Mouse (Mus musculus) layer of hippocampus, adult 11-12 months (tissue): ENCODE measurements at regions not wholly inside any gene's neighbourhood (a gene's known extent, or its start where the extent isn't known, plus 50 kb on each side); places are given as distances from the start of the nearest gene placed in this dataset.
"Not testable (repeated sequence)": the region's sequence is repeated elsewhere in the genome, so short reads cannot be mapped to it uniquely, and the experiment has no call there.

Experiments
- DNase-seq: peaks from one replicate; pipeline ENCODE4 v3.0.0; 2022; ENCODE audit warnings: low spot score

DNA sequence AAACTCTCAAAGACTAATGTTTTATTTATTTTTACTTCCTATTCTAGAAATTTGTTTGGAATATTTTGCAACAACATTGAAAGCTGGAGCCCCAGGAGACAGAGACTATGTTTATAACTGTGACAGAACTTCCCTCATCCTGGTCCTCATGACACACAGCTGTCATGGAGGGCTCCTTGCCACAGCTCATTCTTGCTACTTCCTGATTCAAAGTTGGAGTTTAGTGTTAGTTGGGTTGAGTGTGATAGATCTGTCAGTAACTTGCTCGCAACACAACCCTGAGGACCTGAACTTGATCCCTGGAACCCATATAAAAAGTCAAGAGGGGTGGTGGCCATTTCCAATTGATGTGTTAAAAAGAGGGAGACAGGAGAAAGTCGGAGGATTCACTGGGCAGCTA lies 328.3 kb upstream of the Nox3 start:
- DNase-seq = no peak

DNA sequence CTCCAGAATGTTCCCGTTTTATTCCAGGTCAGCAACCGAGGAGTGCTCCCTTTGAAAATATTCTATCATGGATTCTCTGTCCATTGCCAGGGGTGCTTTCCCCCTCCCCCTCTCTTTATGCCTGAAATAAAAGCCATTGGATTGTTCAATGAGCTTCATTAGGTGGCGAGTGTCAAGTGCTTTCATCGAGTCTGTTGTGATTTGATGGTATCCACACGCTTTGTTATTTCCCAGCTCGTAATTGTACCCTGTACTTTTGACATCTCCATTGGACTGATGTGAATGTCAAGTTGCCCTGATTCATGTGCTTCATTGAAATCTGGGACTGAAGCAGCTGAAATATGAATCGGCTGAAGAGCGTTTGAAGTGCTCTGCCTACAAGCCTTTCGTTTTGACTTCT lies 333.1 kb upstream of the Nox3 start:
- no peak for DNase-seq

DNA sequence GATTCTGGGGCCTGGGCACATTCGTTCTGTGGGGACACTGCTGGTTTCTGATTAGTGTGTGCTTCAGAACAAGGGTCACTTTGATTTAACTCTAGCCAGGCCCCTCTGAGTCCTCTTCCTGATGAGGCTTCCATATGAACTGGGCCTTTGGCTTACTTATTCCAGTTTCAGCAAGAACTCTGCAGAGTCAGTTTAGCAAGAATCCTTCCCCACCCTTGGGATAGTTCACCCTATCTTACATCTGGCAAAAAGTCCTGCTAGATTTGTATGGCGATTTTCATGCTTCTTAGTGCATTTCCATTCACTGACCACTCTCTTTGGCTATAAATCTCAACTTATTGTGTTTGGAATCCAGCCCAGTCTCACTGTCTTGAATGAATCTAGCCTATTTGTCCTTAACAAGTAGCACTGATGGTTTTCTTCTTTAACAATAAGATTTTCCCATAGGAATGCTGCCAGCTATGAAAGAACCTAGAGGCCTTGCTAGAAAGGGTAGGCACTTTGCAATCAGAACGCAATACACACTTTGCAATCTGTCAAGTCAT lies 338.8 kb upstream of the Nox3 start:
- DNase-seq = no peak

DNA sequence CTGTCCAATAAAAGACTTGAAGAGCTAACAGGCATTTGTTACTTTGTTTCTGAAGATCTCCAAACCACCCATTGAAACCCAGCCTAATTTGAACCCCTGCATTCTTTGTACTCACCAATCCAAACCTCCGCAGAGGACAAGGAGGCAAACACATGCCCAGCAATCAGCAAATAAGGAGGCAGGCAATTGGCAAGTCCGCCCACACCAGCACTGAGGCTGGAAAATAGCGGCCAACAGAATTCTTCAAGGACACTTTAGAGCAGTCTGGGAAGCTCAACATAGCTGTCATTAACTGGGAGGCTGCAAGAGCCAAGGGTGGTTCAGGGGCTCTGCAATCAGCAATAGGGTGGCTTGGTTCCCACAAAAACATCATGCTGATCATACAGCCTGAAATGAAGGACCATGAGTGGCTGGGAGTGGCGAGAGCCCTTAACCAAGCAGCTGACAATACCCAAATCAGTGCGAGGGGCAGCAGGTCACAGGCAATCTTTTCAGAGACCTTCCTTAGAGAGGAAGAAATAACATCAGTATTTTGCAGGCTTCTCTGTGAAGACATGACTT lies 344.1 kb upstream of the Nox3 start:
- DNase-seq = no peak

DNA sequence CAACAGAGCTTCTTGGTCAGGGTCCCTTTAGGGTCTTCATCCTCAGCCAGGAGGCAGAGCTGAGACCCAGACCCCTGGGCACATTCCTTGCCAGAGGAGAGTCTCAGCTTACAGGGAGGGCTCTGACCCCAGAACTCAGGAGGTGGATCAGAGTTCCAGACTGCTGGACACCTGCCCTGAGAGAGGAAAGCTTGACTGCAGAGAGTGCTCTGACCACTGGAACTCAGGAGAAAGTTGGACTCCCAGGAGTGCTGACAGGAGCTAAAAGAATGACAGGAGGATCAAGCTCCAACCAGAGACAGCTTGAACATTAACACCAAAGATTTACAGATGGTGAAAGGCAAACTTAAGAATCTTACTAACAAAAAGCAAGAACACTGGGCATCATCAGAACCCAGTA lies 364.1 kb upstream of the Nox3 start:
- DNase-seq = not testable (repeated sequence)

DNA sequence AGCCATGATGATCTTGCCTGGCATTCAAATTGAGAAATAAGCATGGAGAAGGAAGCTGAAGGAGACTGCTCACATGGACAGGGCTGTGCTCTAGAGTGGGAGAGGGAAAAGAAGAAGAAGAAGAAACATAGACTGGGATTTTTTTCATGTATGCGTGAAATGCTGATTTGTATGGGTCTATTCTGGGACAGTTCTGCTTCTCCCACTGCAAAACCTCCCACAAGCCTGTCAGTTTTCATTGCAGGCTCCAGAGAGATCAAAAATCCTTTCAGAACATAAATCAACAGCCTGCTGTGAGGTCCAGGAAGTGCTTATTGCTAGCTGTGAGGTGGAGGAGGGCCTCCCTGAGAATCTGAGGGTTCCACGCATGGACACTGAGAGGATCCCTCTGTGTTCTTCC lies 377.3 kb upstream of the Nox3 start:
- no peak for DNase-seq

DNA sequence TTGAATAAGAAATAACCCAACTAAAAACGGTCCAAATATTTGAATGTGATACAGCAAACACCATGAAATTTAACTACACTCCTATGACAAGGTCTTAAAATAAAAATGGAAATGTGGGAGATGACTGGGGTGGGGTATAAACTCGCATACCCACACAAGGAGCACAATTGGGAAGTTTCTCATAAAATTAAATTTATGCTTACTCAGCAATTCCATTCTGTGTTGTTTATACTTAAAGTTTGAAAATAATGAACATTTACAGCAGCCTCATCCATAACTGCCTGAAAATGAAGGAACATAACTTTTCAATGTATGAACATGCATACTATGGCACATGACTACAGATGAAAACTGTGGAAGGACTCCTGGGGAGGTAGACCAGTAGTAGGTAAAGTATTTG lies 384.5 kb upstream of the Nox3 start:
- no peak for DNase-seq

DNA sequence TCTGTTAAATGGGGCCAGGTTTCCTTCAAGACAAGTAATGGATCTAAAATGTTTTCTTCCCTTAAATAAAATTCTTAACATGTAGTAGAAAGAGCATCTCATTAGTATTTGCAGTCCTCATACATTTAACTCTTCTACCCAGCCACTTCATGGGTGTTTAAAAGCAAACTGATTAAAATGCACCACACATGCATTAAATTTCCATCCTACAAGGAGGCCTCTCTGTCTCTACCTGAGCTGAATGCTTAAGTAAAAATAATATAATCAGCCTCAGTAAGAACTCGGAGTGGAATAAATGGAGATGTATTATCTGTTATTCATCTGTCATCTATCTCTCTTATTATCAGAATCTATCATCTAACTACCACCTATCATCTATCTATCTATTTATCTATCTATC lies 398.6 kb upstream of the Nox3 start:
- DNase-seq = no peak

DNA sequence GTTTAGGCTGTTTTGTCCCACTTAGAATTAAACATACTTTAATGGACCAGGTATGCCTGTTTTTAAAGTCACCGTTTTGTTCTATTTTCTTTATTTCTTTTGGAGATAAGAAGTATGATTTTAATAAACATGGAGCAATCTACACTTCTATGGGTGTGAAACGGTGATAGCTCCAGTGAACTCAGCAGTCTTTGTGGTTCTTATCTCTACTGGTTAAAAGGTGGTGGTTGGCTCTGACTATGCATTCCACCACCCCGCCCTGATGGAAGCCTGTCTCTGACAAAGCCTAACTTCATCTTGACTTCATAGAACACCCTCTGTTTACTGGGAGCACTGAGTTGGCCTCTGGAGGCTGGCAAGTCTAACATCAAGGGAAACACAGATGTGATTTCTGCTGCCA lies 407.3 kb upstream of the Nox3 start:
- DNase-seq = no peak

DNA sequence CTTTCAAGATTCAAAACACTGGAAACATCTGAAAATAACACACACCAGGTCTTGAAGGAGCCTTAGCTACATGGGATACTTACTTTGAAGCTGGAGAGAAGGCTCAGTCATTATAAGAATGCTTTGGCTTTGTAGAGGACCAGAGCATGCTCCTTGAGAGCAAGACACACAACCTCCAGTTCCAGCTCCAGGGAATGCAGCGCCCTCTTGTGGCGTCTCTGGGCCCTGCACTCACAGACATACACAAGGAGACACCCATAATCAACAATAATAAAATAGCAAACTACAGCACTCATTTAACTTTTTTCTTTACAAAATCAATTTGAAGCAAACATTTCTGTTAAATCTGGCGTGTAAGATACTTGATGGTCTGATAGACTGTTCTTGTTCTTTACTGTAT lies 413.2 kb upstream of the Nox3 start:
- peak; percentile 5 for DNase-seq

DNA sequence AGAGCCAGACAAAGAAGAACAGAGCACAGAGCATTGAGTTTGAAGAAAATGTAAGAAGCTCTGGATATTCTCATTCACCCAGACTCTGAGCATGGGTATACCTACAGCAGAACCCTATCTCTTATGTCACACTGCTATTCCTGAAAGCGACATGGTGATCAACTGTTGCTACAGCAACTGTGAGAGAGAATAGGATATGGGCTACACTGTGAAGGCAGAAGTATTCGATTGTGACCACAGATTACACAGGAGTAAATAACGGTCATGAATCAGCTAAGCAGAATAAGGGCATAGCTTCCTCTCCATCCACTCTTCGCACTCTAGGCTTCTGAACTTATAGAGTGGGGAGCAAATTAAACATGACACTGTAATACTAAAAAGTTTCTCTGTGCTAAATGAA lies 417.0 kb upstream of the Nox3 start:
- DNase-seq = no peak

DNA sequence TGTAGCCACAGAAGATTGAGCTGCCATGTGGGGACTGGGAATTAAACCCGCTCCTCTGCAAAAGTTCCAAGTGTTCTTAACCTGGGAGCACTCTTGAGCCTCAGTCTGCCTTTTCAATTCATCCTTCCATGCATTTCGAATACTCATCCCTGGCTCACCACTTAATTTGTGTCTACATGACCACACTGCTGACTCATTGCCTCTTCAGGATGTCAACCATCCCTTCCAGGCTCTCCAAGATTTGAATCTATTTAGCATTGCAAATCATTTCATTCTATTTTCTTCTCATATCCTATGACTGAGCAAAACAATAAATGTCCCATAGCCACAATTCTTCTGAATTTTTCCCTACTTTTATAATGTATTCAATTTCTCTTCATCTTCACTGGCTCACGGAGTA lies 420.4 kb upstream of the Nox3 start:
- no peak for DNase-seq

DNA sequence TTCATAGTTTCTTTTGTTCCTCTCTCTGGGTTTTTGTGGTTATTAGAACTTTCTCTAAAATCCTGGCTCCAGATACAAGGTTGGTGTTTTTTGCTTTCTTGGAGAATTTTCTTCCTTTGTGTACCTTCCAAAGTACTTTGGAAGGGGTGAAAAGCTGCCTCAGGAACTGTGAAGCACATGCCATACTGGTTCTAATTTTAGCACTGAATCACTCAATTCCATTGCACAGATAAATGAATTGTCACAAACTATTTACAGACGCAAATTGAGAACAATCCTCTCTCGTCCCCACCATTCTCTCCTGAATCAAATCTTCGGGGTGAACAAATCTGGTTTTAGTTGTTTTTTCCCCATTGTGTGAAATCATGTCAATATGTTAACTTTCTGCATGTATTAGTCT lies 437.6 kb upstream of the Nox3 start:
- DNase-seq = no peak

DNA sequence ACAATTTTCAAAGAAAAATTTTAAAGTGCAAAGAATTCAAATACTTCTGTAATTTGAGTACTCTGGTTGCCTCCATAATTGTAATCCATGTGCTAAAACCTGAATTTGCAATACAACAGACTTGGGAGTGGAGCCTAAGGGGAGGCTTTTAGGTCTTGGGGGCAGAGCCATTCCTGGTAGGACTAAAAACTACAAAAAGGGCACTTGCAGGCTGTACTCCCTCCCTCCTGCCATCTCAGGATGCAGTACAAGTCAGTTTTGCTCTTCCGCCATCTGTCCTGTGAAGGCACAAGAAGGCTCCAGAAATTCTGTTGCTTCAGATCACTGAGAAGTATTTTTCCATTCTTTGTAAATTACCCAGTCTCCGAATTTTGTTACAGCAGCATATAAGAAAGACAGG lies 467.4 kb upstream of the Nox3 start:
- no peak for DNase-seq

DNA sequence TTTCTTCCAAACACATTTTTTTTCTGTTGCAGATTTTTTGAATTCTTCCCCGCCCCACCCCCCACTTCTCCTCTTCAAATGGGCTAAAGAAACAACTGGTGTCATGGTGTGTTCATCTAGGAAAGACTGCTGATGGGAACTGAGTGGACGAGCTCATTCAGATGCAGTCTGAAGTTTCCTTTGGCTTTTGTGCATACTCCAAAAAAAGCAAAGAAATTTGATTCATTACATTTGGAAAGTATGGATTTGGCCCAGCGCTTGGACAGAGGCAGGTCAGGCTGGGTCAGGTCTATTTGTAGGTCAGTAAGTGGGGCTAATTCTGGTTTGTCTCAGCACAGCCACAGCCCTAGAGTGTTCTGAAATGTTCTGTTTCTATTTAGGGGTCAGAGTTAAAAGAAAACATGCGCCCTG lies 477.9 kb upstream of the Nox3 start:
- no peak for DNase-seq

DNA sequence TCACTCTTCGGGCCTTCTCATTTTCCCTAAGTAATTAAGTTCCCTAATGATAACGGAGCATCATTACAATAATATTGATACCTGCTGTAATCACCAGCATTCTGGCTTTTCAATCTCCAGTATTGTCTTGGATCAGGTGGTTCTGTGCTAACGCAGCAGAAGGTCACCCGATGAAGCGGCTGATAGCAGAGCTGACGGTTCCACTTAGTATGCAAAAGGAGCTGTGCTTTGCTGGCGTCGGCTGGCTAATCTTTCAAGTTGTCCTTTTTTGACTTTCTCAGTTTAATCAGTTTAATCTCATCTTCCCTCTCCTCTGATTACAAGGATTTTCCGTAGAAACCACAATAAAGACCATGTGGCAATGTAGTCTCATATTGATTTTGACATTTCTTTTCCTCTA lies 478.9 kb upstream of the Nox3 start:
- DNase-seq = no peak

DNA sequence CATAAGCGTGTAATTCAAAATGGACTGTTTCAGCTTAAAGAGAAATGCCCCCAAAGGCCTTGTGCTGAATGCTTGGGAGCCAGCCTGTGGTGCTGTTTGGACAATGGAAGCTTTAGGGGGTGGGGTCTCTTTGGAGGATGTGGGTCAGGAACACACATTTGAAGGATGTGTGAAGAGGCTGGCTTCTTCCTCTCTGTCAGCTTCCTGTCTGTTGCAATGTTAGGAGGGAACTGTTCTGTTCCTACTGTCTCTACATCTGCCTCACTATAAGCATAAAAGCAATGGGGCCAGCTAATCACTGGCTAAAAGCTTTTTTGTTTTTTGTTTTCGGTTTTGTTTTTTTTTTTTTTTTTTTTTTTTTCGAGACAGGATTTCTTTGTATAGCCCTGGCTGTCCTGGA lies 480.5 kb upstream of the Nox3 start:
- DNase-seq = no peak

DNA sequence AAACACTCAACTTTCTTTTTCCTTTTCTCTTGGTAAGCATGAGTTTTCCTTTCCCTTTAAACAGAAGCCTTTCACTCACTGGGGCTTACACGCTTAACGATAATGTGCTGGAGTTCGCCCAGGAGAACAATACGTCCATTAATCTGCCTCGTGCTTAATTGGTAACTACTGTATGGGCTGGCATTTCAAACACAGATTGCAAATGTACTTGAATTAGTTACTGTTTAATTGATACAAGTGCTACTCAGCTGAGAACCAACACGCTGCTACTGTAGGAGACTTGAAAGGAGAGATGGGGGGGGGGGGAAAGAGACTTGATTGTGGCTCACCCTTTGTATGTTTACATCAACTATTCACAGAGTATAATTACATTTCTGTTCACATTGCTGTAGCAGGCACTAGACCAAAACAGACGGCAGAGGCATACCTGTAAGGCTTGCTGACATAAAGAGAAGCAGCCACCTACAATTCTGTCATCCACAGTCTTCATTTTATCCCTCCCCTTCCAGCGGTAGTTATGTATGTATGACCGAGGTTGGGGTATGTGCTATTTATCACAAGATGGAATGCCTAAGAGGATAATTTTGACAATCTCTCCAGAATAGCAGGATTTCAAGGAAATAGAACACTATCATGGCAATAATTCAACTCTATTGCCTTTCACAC lies 481.6 kb upstream of the Nox3 start:
- no peak for DNase-seq

DNA sequence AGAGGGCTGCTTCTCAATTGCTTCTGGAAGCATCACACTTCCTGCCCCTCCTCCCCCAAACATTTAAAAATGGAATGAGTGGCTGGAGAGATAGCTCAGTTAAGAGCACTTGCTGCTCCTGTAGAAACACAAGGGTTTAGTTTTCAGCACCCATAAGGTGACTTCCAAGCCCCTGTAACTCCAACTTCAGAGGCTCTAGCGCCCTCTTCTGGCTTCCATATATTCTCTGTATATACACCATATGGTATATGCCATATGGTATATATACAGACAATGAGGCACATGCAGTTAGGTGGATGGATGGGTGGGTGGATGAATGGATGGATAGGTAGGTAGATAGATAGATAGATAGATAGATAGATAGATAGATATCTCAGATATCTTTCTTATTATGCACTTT lies 483.2 kb upstream of the Nox3 start:
- no peak for DNase-seq

DNA sequence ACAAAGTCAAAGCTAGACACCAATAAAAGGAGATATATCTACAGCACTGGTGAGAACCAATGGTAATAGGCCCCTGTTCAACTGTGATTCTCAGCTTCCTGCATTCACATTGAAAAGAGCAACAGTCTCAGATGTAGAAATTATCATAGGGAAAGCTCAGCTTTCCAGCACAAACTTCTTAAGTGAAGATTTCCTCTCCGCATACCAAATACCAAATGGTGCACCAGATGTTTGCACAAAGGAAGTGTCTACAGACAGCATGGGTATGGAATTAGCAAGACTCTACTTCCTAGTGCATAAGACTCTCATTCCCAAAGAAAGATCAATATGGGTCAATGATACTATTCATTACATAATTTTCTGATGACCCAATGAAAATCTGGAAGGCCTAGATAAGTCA lies 486.0 kb upstream of the Nox3 start:
- peak; percentile 12 for DNase-seq

DNA sequence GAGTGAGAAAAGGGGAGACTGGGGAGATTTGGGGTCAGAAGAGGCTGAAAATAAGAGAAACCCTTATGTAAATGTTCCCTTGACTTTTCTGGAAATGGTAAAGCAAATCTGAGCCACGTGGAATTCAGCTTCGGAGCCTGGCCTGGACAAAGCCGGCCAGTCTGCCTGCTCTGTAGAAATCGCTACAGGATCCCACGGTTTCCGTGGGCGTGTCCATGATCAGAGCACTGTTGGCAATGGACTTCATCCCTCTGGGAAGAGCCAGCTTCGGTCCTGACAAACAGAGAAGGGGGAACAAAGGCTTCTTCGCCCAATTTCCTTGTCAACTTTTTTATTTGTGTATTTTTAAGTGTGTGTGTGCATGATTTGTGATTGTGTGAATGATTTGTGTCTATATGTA lies 490.7 kb upstream of the Nox3 start:
- DNase-seq = no peak

DNA sequence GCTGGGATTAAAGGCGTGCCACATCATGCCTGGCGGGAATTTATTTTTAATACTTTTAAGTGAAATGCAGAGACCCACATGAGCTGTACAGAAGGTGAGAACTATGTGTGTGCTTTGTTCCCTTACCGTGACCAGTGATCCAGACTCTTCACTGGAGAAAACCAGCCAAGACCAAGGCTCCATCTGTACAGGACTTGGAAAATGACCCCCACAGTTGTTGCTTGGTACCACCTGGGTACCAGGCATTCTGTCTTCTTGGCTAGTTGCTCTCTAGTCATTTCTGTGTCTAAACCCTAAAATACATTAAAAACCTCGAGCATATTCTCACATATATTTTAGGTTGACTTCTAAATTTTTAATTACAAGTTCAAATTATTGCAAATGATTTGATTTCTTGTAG lies 491.5 kb upstream of the Nox3 start:
- DNase-seq = no peak

DNA sequence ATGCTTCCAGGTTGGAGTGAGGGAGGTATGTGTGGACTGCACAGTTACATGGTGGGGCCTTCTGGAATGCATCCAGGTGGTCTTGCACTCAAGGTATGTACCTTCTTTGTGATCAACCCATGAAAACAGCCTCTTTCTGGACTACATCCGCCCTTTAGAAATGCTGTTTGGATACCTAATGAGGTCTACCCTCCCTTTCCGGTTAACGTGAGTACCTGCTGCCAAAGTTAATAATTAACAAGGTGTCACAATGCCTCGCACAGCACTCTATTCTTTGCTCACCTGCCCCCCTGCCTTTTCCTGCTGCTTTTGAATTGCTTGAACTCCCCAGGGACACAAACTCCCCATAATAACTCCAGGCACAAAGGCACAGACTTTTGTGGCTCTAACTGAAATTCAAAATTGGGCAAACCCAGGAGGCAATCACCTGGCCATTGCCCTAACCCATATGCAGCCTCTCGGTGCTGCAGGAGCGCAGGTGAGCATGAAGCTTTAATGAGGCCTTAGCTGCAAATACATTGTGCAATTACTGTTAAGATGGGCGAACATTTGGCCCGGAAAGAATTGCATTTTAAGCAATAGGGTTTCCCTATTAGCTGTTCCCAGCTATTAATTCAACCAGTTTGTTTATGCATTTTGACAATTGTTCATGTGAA lies 500.9 kb upstream of the Nox3 start:
- no peak for DNase-seq

DNA sequence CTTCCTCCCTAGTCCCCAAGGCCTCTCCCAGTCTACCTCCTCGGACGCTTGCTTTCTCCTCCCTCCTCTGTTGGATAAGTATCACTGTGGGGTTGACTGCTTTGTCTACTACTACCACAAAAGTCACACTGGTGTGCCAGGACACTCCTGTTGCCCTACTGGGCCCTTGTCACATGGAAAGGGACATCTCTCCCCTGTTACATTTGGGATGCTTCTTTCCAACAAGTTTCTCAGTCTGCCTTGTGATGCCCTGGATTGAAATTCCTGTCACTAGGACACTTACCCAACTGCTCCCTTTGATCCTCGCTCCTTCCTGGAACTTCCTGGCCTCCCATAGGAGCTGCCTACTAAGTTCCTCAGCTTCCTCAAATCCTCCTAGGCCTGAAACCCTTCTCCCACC lies 501.9 kb upstream of the Nox3 start:
- DNase-seq = no peak
